Mouse (Mus musculus) megakaryocyte, embryonic 14.5 days (primary cell): ENCODE results near the gene Arhgef19. TPM values are rescaled to one million over a fixed set of nuclear protein-coding genes. Genes with fewer than 3 reads are reported as not detected.

Experiments
- H3K27me3 ChIP-seq: replicated peaks from 2 replicates; pipeline ENCODE3; 2012; ENCODE audit warnings: inconsistent platforms
- H3K36me3 ChIP-seq: replicated peaks from 2 replicates; pipeline ENCODE3; 2012; ENCODE audit warnings: low read length, inconsistent platforms, mixed read lengths
- H3K4me1 ChIP-seq: 2 replicates; pipeline ENCODE4 v1.6.1; 2012; ENCODE audit warnings: inconsistent platforms
- H3K4me3 ChIP-seq: replicated peaks from 2 replicates; pipeline ENCODE3; 2012; ENCODE audit warnings: moderate library complexity, mild to moderate bottlenecking, inconsistent platforms
- H3K9me3 ChIP-seq: 2 replicates; pipeline ENCODE4 v1.6.1; 2012; ENCODE audit warnings: inconsistent platforms
- FLI1 ChIP-seq: IDR thresholded peaks from 2 replicates; pipeline ENCODE4 v1.6.1; 2012; ENCODE audit warnings: low read length, inconsistent platforms, mixed read lengths
- GATA1 ChIP-seq: IDR thresholded peaks from 3 replicates; pipeline ENCODE4 v1.6.1; 2012; ENCODE audit warnings: mixed read lengths, low read length, inconsistent platforms, borderline replicate concordance
- polyA plus RNA-seq: library from polyadenylated mRNA; stranded (reverse); fragments of >175 nt; gene quantifications from 2 replicates; pipeline ENCODE4 v1.2.3, GENCODE M21; 2012; ENCODE audit warnings: low replicate concordance; ENCODE audit not compliant: insufficient read depth

Gene Arhgef19
- polyA plus RNA-seq, 1 experiment: not detected

DNA sequence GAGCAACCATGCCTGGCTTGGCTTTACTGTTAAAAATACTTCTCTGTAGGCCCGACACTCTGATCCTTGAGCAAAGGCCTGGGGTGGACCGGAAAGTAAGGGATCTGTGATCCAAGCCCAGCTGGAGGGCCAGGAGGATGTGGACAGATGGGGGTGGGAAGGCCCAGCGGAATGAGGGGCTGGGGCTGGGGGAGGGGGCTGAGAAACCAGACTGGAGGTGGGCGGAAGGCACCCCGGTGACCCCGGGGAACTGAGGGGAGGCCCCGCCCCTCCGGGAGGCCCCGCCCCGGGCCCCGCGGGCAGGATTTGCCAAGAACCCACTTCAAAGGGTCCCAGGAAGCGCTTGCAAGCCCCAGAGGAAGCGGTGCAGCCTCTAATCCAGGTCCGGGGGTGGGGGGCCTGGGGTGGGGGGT, 56.5 kb downstream of the Arhgef19 start:
- no peaks in the 10 kb centered on the region for H3K9me3 ChIP-seq
- peaks cover 87% of the 10 kb centered on the region for H3K27me3 ChIP-seq
- no peaks in the 10 kb centered on the region for H3K36me3 ChIP-seq
- peaks cover 24% of the 10 kb centered on the region for H3K4me1 ChIP-seq
- no peak for TF ChIP-seq GATA1
- no peak for TF ChIP-seq FLI1
- H3K4me3 ChIP-seq: no peak overlapping the region

DNA sequence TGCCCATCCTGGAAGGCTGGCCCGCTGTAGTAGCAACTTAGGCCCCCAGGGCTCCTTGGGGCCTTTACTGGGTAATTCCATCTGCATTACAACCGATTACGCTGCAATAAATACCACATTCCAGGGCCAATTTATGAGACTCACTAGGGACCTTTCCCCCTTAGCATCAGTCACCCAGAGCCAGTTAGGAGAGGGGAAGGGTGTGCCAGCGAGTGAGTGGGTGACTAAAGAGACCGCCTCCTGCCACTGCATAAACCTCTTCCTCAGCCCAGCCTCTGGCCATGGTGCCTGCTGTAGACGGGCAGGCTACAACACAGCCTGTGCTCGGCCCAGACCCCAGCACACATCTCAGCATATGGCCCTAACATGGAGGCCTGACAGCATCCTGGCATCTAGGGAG, 58.6 kb downstream of the Arhgef19 start:
- Histone ChIP-seq H3K4me1 (peaks cover 43% of the 10 kb centered on the region), H3K27me3 (peaks cover 88% of the 10 kb centered on the region), H3K4me3 (no peak overlapping the region), H3K36me3 (no peaks in the 10 kb centered on the region), H3K9me3 (no peaks in the 10 kb centered on the region)
- no peak for TF ChIP-seq GATA1
- TF ChIP-seq FLI1: no peak

DNA sequence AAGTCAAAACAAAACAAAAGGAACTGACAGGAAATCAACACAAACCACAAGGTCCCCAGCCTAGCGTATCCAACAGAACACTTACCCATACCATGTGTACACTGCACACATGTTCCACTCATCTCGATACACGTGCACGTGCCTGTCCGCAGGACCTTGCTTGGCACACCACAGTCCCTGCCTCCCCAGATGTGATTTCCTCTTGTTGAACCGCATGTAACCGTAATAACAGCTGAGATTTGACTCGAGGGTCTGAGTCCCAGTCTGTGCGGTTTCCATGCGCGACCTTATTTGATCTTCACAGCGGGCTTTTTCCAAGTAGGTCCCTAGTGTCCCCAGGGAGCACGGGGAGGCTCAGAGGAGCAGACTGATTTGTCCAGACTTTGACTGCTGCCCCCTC, 60.1 kb downstream of the Arhgef19 start:
- peak overlapping the region; percentile 38 for H3K4me3 ChIP-seq
- TF ChIP-seq FLI1 (no peak), GATA1 (no peak)
- no peaks in the 10 kb centered on the region for H3K36me3 ChIP-seq
- no peaks in the 10 kb centered on the region for H3K9me3 ChIP-seq
- peaks cover 88% of the 10 kb centered on the region for H3K27me3 ChIP-seq
- H3K4me1 ChIP-seq: peaks cover 39% of the 10 kb centered on the region

DNA sequence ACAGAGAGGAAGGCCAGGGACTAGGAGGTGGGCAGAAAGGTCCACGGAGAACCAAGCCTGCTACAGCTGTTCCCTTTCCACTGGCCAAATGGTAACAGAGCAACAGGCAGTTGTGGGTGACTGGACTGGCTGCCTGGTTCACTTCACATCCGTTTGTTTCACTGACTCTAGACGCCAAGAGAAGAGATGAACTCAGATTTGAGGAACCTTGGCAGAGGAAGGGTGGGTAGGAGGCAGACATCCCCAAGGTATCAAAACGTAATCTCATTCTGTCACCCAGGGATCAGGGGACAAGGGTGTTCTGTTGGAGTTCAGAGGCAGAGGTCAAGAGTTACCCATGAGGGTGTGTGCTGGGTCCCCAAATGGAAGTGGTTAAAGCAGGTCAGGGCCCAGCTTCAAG, 60.9 kb downstream of the Arhgef19 start:
- no peaks in the 10 kb centered on the region for H3K9me3 ChIP-seq
- no peak overlapping the region for H3K4me3 ChIP-seq
- H3K4me1 ChIP-seq: peaks cover 37% of the 10 kb centered on the region
- peaks cover 91% of the 10 kb centered on the region for H3K27me3 ChIP-seq
- H3K36me3 ChIP-seq: no peaks in the 10 kb centered on the region
- TF ChIP-seq FLI1 (no peak), GATA1 (no peak)

DNA sequence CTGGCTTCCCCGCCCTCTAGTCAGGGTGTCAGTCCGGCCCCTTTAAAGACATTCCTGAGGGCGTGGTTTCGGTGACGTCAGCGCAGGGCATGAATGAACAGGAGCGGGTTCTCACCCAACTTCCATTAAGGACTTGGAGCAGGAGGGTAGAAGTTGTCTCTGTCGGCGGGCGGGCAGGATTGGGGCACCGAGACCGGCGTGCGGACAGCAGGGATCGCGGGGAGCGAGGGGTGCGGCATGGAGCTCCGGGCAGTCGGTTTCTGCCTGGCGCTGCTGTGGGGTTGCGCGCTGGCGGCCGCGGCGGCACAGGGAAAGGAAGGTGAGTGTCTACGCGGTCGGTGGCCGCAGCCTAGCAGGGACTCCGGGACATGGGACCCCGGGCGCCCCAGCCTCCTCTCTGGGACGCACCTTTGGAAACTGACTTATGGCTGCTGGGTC, 61.8 kb downstream of the Arhgef19 start, which contains the start of gene Epha2:
Gene Epha2 (plus strand): TSS at position 125 of the 438 bp plus-strand sequence.
- no peaks in the 10 kb centered on the region for H3K9me3 ChIP-seq
- H3K4me3 ChIP-seq: peak within 1 kb of the TSS; percentile 89
- peaks cover 37% of the 10 kb centered on the region for H3K4me1 ChIP-seq
- no peaks in the 10 kb centered on the region for H3K36me3 ChIP-seq
- peaks cover 93% of the 10 kb centered on the region for H3K27me3 ChIP-seq
- TF ChIP-seq GATA1 (no peak), FLI1 (no peak)

DNA sequence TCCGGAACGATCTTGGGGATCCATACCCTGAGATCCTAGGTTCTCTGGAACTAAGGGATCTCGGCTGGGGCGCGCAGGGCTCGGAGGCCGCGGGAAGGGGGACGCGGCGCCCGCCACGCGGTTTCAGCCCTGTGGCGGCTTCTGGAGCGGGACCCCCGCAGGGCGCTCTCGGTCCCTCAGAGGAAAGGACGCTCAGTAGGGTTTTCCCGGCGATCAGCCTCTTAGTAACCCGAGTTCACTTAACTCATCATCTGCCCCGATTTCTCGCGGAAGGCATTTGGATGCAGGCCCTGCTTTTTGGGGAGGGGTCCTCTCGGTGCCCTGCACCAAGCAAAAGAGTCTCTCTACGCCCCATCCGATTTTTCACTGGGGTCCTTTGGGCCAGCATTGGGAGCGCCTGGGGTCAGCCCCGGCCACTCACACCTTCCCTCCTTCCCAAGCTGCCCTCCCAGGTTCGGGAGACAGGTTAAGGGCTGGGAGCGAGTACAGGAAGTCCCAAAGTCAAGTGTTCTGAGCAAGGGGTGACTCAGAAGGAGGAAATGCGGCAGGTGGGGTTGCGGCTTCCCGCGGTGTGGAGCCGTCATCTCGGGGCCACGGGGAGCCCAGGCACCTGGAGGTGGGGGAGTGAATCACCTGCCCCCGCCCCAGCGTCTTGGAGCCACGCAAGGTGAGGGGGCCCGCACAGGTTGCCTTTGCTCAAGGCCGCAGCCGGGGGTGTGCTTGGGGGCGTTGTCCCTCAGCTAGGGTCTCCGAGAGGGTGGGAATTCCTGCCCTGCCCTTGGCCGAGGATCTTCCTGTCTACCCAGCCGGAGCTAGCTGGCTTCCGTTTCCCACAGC, 62.5 kb downstream of the Arhgef19 start:
- Histone ChIP-seq H3K4me1 (peaks cover 43% of the 10 kb centered on the region), H3K27me3 (peaks cover 93% of the 10 kb centered on the region), H3K36me3 (no peaks in the 10 kb centered on the region), H3K4me3 (peak overlapping the region; percentile 89), H3K9me3 (no peaks in the 10 kb centered on the region)
- TF ChIP-seq FLI1 (no peak), GATA1 (no peak)

DNA sequence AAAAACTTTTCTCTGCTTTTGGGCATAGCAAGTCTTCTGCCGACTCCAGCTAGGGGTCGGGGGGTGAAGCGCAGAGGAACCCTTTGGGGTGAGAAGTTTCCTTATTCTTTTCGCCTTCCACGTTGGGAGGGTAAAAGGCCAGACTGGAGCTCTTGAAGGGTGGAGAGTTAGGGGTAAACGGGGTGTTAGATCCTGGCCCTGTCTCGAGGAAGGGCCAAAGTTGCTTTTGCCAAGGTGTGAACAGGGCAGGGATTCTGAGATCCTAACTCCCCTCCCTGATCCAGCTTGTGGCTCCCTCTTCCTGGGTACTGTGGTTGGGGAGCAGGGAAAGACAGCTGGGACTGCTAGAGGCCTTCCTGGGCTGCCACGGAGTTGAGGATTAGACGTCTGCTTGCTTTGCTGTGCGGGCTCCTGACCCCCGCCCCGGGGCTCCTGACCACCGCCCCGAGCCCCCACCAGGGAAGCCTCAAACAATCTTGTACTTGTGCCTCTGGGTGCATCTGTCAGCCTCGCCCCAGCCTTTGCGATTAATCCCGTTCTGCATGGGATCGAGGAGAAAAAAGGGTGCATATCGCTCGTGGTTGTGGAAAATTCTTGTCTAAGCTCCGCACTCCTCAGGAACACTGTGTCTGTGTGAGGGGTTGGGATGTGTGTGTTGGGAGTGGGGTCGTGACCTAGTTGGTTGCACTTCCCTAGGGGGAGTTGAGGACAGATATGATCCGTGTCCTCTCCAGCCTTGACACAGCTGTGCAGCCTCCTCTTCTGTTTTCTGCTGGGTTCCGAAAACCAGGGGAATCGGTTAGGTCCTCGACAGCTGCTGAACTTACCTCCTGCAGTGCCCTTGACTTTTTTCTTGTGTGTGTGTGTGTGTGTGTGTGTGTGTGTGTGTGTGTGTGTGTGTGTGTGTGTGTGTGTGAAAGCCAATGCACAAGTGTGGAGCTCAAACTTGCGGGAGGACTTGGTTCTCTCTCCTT, 63.4 kb downstream of the Arhgef19 start:
- no peak for TF ChIP-seq FLI1
- TF ChIP-seq GATA1: no peak
- Histone ChIP-seq H3K36me3 (no peaks in the 10 kb centered on the region), H3K9me3 (no peaks in the 10 kb centered on the region), H3K4me1 (peaks cover 46% of the 10 kb centered on the region), H3K4me3 (peak overlapping the region; percentile 89), H3K27me3 (peaks cover 88% of the 10 kb centered on the region)

DNA sequence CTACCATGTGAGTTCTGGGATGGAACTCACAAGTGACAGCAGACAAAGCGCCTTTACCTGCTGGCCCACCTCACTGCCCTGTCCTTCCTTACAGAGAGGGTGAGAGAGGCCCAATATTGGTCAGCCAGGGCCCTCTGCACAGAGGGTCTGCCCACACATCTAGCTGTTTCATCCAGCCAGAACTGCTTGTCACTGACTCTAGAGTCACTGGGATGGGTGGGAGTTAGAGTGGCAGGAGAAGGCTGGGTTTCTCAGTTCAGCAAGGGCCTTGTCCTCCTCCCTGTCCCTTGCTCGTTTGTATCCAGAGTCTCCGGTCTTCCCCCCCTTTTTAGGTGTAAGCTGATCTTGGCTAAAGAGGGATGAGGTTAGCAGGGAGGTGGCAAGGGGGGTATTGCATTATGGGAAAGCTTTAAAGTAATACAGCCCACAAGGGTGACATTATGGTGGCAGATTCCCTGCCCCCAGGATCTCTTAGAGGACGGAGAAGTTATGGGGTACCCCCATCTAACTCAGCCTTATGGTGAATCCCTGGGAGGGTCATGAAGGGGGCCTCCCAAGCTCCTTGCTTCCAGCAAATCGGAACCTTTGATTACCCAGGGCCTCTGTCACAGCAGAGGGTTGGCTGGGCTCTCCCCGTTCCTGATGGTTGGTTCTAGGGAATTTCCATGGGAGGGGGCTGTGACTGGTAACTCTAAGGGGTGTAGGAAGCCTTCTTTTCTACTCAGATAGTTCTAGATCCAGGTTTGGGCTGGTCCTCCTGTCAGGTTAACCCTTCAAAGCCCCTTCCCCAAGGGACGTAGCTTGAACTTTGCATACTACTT, 64.3 kb downstream of the Arhgef19 start:
- no peak overlapping the region for H3K4me3 ChIP-seq
- H3K36me3 ChIP-seq: no peaks in the 10 kb centered on the region
- peaks cover 46% of the 10 kb centered on the region for H3K4me1 ChIP-seq
- TF ChIP-seq GATA1 (no peak), FLI1 (no peak)
- peaks cover 91% of the 10 kb centered on the region for H3K27me3 ChIP-seq
- 0 out of 2 replicates have a peak, but pooled peaks cover 3% of the 10 kb centered on the region for H3K9me3 ChIP-seq

DNA sequence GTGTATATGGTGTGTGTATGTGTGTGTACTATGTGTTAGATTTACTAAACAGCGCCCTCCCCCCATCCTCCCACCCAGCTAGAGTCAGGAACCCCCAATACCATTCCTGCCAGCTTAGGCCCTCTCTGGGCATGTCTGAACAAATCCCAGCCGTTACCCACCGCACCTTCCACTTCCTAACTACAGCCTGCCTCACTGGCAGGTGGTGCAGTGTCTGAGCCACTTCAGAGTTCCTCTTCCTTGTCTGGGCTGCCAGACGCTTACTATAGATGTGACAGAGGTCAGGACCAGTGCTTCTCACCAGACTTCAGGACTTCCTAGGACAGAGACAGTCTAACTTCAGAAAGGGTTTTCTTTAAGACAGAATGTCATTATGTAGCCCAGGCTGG, 64.9 kb downstream of the Arhgef19 start:
- H3K27me3 ChIP-seq: peaks cover 91% of the 10 kb centered on the region
- 0 out of 2 replicates have a peak, but pooled peaks cover 5% of the 10 kb centered on the region for H3K9me3 ChIP-seq
- peaks cover 45% of the 10 kb centered on the region for H3K4me1 ChIP-seq
- no peaks in the 10 kb centered on the region for H3K36me3 ChIP-seq
- H3K4me3 ChIP-seq: no peak overlapping the region
- TF ChIP-seq GATA1: no peak
- no peak for TF ChIP-seq FLI1
